Mouse (Mus musculus) myocyte (in vitro differentiated cells): ENCODE measurements at regions not wholly inside any gene's neighbourhood (a gene's known extent, or its start where the extent isn't known, plus 50 kb on each side); places are given as distances from the start of the nearest gene placed in this dataset.

Experiments used
- H3K27me3 ChIP-seq: one replicate; pipeline ENCODE4 v1.6.1; 2011; ENCODE audit not compliant: control insufficient read depth, insufficient read depth, insufficient read length
- H3K36me3 ChIP-seq: one replicate; pipeline ENCODE4 v1.6.1; 2011; ENCODE audit not compliant: control insufficient read depth, insufficient read depth
- H3K4me2 ChIP-seq: one replicate; pipeline ENCODE4 v1.6.1; 2011; ENCODE audit warnings: low read depth, control low read depth
- H3K4me3 ChIP-seq: one replicate; pipeline ENCODE4 v1.5.1; 2011; ENCODE audit warnings: mild to moderate bottlenecking, control low read depth, moderate library complexity
- H3K79me2 ChIP-seq: one replicate; pipeline ENCODE4 v1.6.1; 2011; ENCODE audit not compliant: control insufficient read depth, insufficient read depth
- H3ac ChIP-seq: one replicate; pipeline ENCODE4 v1.6.1; 2011; ENCODE audit not compliant: control insufficient read depth, insufficient read length
- CEBPB ChIP-seq: IDR thresholded peaks from 2 replicates; pipeline ENCODE4 v1.6.1; 2011; ENCODE audit warnings: mild to moderate bottlenecking, moderate library complexity; ENCODE audit not compliant: poor library complexity, insufficient read depth, severe bottlenecking
- E2F4 ChIP-seq: IDR thresholded peaks from one replicate; pipeline ENCODE4 v1.6.1; 2011; ENCODE audit warnings: mild to moderate bottlenecking, control low read depth, moderate library complexity; ENCODE audit not compliant: insufficient read depth
- MAX ChIP-seq: IDR thresholded peaks from one replicate; pipeline ENCODE4 v1.6.1; 2011; ENCODE audit warnings: low read depth, mild to moderate bottlenecking, control low read depth
- MYOD1 ChIP-seq, 3 experiments: IDR thresholded peaks; one replicate each; pipeline ENCODE4 v1.6.1; 2011; ENCODE audit warnings: control low read depth in 2 of 3, low read depth in 2 of 3, mild to moderate bottlenecking in 2 of 3, moderate library complexity in 1 of 3; ENCODE audit not compliant: insufficient read length in 2 of 3, control insufficient read depth in 1 of 3
- MYOG ChIP-seq, 3 experiments: IDR thresholded peaks; one replicate each; pipeline ENCODE4 v1.6.1; 2011; ENCODE audit warnings: control low read depth in 2 of 3, low read depth in 2 of 3, mild to moderate bottlenecking in 2 of 3; ENCODE audit not compliant: insufficient read length in 2 of 3, control insufficient read depth in 1 of 3, insufficient read depth in 1 of 3
- POLR2A ChIP-seq: IDR thresholded peaks from one replicate; pipeline ENCODE4 v1.6.1; 2011; ENCODE audit warnings: low read depth, mild to moderate bottlenecking, control low read depth, moderate library complexity; ENCODE audit not compliant: insufficient read length
- POLR2AphosphoS2 ChIP-seq: IDR thresholded peaks from one replicate; pipeline ENCODE4 v1.6.1; 2011; ENCODE audit warnings: low read depth, control low read depth; ENCODE audit not compliant: insufficient read length
- REST ChIP-seq: IDR thresholded peaks from one replicate; pipeline ENCODE4 v1.6.1; 2011; ENCODE audit warnings: mild to moderate bottlenecking, control low read depth, moderate library complexity; ENCODE audit not compliant: insufficient read depth, insufficient read length
- SRF ChIP-seq: IDR thresholded peaks from one replicate; pipeline ENCODE4 v1.6.1; 2011; ENCODE audit warnings: low read depth; ENCODE audit not compliant: control insufficient read depth, insufficient read length
- TCF12 ChIP-seq: IDR thresholded peaks from one replicate; pipeline ENCODE4 v1.6.1; 2011; ENCODE audit warnings: mild to moderate bottlenecking, control low read depth; ENCODE audit not compliant: poor library complexity, insufficient read depth, severe bottlenecking
- TCF3 ChIP-seq: IDR thresholded peaks from one replicate; pipeline ENCODE4 v1.6.1; 2011; ENCODE audit warnings: low read depth, control low read depth; ENCODE audit not compliant: insufficient read length
- USF1 ChIP-seq: IDR thresholded peaks from one replicate; pipeline ENCODE4 v1.6.1; 2011; ENCODE audit warnings: low read depth, mild to moderate bottlenecking, control low read depth, moderate library complexity

DNA sequence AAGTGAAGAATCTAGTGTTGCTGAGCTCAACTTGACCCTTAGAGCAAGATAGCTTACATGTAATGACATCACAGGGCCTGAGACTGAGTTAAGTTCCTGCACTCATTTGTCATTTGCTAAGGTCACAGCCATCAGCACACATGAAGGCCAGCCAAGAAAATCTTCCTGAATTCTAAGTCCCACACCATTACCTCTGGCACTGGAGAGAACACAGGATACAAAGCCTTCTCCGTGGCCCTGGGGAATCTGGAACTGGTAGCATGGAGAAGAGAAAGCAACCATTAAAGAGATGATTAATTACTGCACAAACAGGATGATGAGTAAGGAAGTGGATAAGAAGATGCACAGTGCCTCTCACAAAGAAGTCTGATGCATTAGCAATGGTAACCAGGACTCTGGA lies 232.0 kb downstream of the Wdr72 start:
- Histone ChIP-seq H3K36me3 (no peaks in the 10 kb centered on the region), H3K27me3 (no peaks in the 10 kb centered on the region), H3K4me3 (no peak overlapping the region), H3K4me2 (no peak overlapping the region), H3K79me2 (no peaks in the 10 kb centered on the region), H3ac (no peak overlapping the region)
- TF ChIP-seq MAX (no peak), MYOD1 (IDR thresholded peaks at IDR 0.05; ENCODE audit: control insufficient read depth in 1 of 3, insufficient read length in 2 of 3, low read depth in 2 of 3) (no peak), POLR2AphosphoS2 (no peak), USF1 (no peak), SRF (no peak), MYOG (IDR thresholded peaks at IDR 0.05; ENCODE audit: control insufficient read depth in 1 of 3, insufficient read depth in 1 of 3, insufficient read length in 2 of 3, low read depth in 2 of 3) (no peak), TCF3 (no peak), TCF12 (no peak), CEBPB (no peak), E2F4 (no peak), POLR2A (no peak), REST (no peak)

DNA sequence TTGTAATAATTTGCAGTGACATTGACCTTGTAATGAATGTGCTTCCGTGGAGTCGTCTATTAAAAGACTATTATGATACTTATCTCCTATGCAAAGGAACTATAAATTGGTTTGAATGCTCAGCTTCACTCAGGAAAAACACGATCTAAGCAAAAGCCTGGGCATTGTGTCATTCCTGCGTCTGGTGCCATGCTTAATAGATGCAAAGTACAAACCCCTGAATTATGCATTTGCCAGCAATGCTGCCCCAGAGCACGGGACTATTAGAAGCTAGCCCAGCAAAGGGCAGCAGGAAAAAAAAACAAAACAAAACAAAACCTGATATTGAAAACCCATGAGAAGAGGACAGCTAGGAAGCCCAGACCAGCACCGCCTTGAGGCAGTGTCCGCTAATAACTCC lies 234.9 kb downstream of the Wdr72 start:
- Histone ChIP-seq H3K4me3 (no peak overlapping the region), H3K27me3 (no peaks in the 10 kb centered on the region), H3K36me3 (no peaks in the 10 kb centered on the region), H3K4me2 (no peak overlapping the region), H3K79me2 (no peaks in the 10 kb centered on the region), H3ac (no peak overlapping the region)
- TF ChIP-seq SRF (no peak), TCF12 (no peak), CEBPB (no peak), MYOG (IDR thresholded peaks at IDR 0.05; ENCODE audit: control insufficient read depth in 1 of 3, insufficient read depth in 1 of 3, insufficient read length in 2 of 3, low read depth in 2 of 3) (no peak), REST (no peak), POLR2AphosphoS2 (no peak), MAX (no peak), POLR2A (no peak)

DNA sequence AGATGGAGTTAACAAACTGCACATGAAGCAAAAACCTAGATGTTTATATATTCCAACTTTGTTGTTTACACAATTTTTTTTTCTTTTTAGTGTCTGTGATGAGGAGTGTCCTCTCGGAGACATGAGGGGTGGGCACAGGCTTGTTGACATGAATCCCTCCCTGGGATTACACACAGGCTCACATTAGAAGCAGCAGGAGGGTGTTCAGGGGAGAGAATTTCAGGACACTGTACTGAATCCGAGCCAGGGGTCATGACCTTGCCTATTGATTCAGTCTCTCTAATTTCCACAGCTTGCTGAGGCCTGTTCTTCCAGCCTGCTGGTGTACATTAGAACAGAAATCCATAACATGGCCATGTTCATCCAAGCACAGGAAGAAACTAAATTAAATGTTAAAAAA lies 238.6 kb downstream of the Wdr72 start:
- H3ac ChIP-seq, result no peak overlapping the region

DNA sequence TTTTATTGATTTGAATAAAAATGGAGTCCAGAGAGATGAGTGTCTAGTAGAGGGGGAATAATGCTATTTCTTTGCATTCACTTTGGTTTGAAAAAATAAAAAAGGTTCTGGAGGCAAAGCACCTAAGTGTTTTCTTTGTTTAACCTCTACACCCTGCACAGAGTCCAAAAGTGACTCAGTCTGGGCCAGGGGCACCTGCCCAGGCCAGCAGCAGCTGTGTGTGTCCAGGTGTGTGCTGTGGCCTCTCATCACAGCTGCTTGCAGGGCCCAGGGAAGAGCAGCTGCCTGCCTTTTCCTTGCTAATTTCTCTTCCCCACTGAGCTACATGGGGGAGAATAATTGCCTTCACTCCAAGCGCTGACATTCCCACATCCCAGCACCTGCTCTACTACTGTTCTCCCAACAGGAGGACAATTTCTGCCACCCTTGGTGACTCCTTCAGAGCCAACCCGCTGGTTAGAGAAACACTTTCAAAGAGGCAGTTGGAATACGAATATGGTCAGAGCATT lies 255.8 kb downstream of the Wdr72 start:
- no peak overlapping the region for H3K4me2 ChIP-seq
- H3K27me3 ChIP-seq, result no peaks in the 10 kb centered on the region
- H3K36me3 ChIP-seq, result no peaks in the 10 kb centered on the region
- no peaks in the 10 kb centered on the region for H3K79me2 ChIP-seq
- H3K4me3 ChIP-seq, result no peak overlapping the region
- TF ChIP-seq SRF (no peak), E2F4 (no peak), CEBPB (no peak), TCF3 (no peak), TCF12 (no peak), REST (no peak), POLR2AphosphoS2 (no peak), MYOG (IDR thresholded peaks at IDR 0.05; ENCODE audit: control insufficient read depth in 1 of 3, insufficient read depth in 1 of 3, insufficient read length in 2 of 3, low read depth in 2 of 3) (no peak), MYOD1 (IDR thresholded peaks at IDR 0.05; ENCODE audit: control insufficient read depth in 1 of 3, insufficient read length in 2 of 3, low read depth in 2 of 3) (no peak), MAX (no peak), POLR2A (no peak), USF1 (no peak)
- no peak overlapping the region for H3ac ChIP-seq

More for the DNA sequence above, 238.6 kb downstream of the Wdr72 start:
- Histone ChIP-seq H3K4me3 (no peak overlapping the region), H3K79me2 (no peaks in the 10 kb centered on the region), H3K27me3 (no peaks in the 10 kb centered on the region), H3K4me2 (no peak overlapping the region), H3K36me3 (no peaks in the 10 kb centered on the region)
- TF ChIP-seq TCF3 (no peak), TCF12 (no peak), REST (no peak)

DNA sequence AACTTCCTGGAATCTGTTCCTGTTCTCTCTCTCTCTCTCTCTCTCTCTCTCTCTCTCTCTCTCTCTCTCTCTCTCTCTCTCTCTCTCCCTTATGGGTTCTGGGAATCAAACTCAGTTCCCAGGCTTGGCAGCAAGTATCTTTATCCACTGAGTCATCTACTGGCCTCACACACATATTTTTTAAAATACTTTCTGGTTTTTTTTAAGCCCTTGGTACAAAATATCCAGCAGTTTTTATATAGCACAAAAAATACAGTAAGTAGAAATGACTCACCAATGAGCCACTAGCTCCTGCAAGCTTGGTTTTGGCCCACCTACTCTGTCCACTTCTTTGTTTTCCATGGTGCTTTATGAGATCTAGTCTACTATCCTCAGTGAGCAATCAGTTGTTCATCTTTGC lies 266.0 kb downstream of the Wdr72 start:
- no peaks in the 10 kb centered on the region for H3K79me2 ChIP-seq
- no peak overlapping the region for H3K4me2 ChIP-seq
- H3K4me3 ChIP-seq, result no peak overlapping the region
- H3K36me3 ChIP-seq, result no peaks in the 10 kb centered on the region
- no peak for TF ChIP-seq POLR2AphosphoS2
- no peak for TF ChIP-seq MAX
- TF ChIP-seq MYOG (IDR thresholded peaks at IDR 0.05; ENCODE audit: control insufficient read depth in 1 of 3, insufficient read depth in 1 of 3, insufficient read length in 2 of 3, low read depth in 2 of 3), result no peak
- no peak overlapping the region for H3ac ChIP-seq
- H3K27me3 ChIP-seq, result no peaks in the 10 kb centered on the region
